Mouse (Mus musculus) embryonic facial prominence, embryonic 15.5 days (tissue): Measurements from ENCODE around the gene Sorcs2. TPM values are rescaled to one million over a fixed set of nuclear protein-coding genes. Genes with fewer than 3 reads are reported as not detected.

ENCODE experiments used
- ATAC-seq: fragments of 200-750 bp; cut with Nextera tagmentation; 2 replicates; pipeline ENCODE4 v1.8.0; 2017; ENCODE audit warnings: low read depth, moderate TSS enrichment; ENCODE audit not compliant: insufficient number of reproducible peaks, low FRiP score, low TSS enrichment
- H3K27ac ChIP-seq: fragments of 300-500 bp; sonication (generic); replicated peaks from 2 replicates; pipeline ENCODE4 v1.5.1; 2015; ENCODE audit warnings: mild to moderate bottlenecking, inconsistent platforms
- H3K27me3 ChIP-seq: fragments of 300-500 bp; sonication (generic); 2 replicates; pipeline ENCODE4 v1.6.1; 2015; ENCODE audit warnings: inconsistent platforms
- H3K36me3 ChIP-seq: fragments of 300-500 bp; sonication (generic); 2 replicates; pipeline ENCODE4 v1.6.1; 2015; ENCODE audit warnings: mild to moderate bottlenecking, inconsistent platforms
- H3K4me1 ChIP-seq: fragments of 300-500 bp; sonication (generic); 2 replicates; pipeline ENCODE4 v1.6.1; 2015; ENCODE audit warnings: inconsistent platforms
- H3K4me2 ChIP-seq: fragments of 300-500 bp; sonication (generic); replicated peaks from 2 replicates; pipeline ENCODE4 v1.6.1; 2015; ENCODE audit warnings: mild to moderate bottlenecking, inconsistent platforms
- H3K4me3 ChIP-seq: fragments of 300-500 bp; sonication (generic); replicated peaks from 2 replicates; pipeline ENCODE4 v1.5.1; 2015; ENCODE audit warnings: mild to moderate bottlenecking, inconsistent platforms
- H3K9ac ChIP-seq: fragments of 300-500 bp; sonication (generic); 2 replicates; pipeline ENCODE4 v1.6.1; 2015; ENCODE audit warnings: inconsistent platforms
- H3K9me3 ChIP-seq: fragments of 300-500 bp; sonication (generic); replicated peaks from 2 replicates; pipeline ENCODE4 v1.6.1; 2016; ENCODE audit warnings: inconsistent platforms
- WGBS: fragments of 180-500 bp; shearing (Covaris S2); methylation state at CpG from one replicate; pipeline ENCODE4 v1.1.7; 2015; 5-methylcytosine and 5-hydroxymethylcytosine counted together
- polyA plus RNA-seq: library from polyadenylated mRNA; unstranded; fragments of >200 nt; fragmentation: Nextera tagmentation; extraction: Ambion mirVana; gene quantifications from 2 replicates; pipeline ENCODE4 v1.2.1, GENCODE M21; 2015

Gene Sorcs2
- polyA plus RNA-seq, 1 experiment from 2014 or later: 25.3 TPM

GRCm38 (mm10) chr5:36090036-36090435 is 307.9 kb downstream of the Sorcs2 start:
- WGBS: 75% methylated on average over 7 of the region's 7 CpGs
- Histone ChIP-seq H3K4me1 (peaks cover 7% of the 10 kb centered on the region; the same call in 1 of the 2 replicates), H3K36me3 (no peaks in the 10 kb centered on the region), H3K9me3 (no peaks in the 10 kb centered on the region), H3K27me3 (no peaks in the 10 kb centered on the region), H3K27ac (no peak overlapping the region), H3K9ac (no peak overlapping the region), H3K4me3 (no peak overlapping the region), H3K4me2 (no peak overlapping the region)
- ATAC-seq: no peak

DNA sequence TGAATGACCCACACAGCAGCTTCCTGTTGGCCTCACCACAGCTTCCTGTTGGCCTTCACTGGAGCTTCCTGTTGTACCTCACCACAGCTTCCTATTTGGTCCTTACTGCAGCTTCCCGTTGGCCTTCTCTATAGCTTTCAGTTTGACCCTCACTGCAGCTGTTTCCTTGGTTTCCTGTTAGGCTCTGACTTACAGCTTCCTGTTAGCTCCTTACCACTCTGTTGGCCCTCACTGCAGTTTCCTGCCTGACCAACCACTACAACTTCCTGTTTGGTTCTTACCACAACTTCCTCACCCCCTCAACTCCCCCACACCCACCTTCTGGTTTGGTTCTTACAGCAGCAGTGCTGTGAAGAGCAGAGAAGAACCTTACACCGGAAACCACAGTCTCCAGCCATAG is 308.7 kb downstream of the Sorcs2 start:
- Histone ChIP-seq H3K27me3 (no peaks in the 10 kb centered on the region), H3K4me3 (no peak overlapping the region), H3K36me3 (no peaks in the 10 kb centered on the region), H3K9me3 (no peaks in the 10 kb centered on the region), H3K4me1 (peaks cover 7% of the 10 kb centered on the region; the same call in 1 of the 2 replicates), H3K27ac (0 out of 2 replicates have a peak overlapping the region, but pooled peaks have one; percentile 12), H3K4me2 (no peak overlapping the region), H3K9ac (no peak overlapping the region)
- ATAC-seq: no peak
- WGBS: 59% methylated on average over 2 of the region's 2 CpGs

- Histone ChIP-seq H3K4me3 (no peak overlapping the region), H3K36me3 (no peaks in the 10 kb centered on the region), H3K4me2 (no peak overlapping the region), H3K27ac (no peak overlapping the region), H3K9ac (no peak overlapping the region), H3K9me3 (no peaks in the 10 kb centered on the region), H3K27me3 (no peaks in the 10 kb centered on the region), H3K4me1 (peaks cover 7% of the 10 kb centered on the region; the same call in 1 of the 2 replicates)
- ATAC-seq: no peak
- WGBS: 85% methylated on average over 5 of the region's 5 CpGs
These were observed 311.0 kb downstream of the Sorcs2 start for GRCm38 (mm10) chr5:36086931-36087330.

GRCm38 (mm10) chr5:36085621-36086020 is 312.3 kb downstream of the Sorcs2 start:
- Histone ChIP-seq H3K4me2 (no peak overlapping the region), H3K9me3 (no peaks in the 10 kb centered on the region), H3K4me1 (peaks cover 7% of the 10 kb centered on the region; the same call in 1 of the 2 replicates), H3K27ac (no peak overlapping the region), H3K27me3 (no peaks in the 10 kb centered on the region), H3K36me3 (no peaks in the 10 kb centered on the region), H3K9ac (no peak overlapping the region), H3K4me3 (no peak overlapping the region)
- 50% methylated on average over 4 of the region's 4 CpGs for WGBS
- ATAC-seq: no peak

DNA sequence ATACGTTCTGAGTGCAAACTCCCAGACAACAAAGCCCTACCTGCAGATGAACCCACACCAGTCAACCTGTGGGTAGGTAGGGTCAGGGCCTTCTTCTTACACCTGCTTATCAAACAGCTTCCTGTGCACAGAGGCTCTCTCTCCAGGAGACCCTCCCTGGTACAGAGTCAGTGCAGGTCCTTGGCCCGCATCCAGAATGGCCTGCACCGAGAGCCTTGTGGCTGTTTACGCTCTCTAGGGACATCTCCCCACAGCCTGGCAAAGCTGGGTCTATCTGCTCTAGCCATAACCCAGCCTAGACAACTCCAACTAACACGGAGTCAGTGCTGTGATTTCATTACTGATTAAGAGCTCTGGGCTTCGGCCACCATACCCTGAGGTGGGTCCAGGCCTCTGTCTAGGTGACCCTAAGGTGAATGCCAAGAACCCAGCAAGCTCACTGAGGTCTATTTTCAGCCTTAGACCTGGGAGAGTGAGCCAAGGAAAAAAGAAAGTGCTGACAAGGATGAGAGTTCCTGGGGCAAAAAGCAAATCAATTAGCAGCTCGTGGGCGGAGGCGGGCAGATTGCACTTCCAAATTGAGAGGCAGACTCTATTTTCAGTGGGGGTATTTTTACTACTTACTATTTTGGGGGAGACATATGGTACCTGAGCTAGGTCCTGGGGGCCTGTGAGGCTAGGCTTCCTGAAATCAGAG is 313.9 kb downstream of the Sorcs2 start:
- no peak for ATAC-seq
- no peaks in the 10 kb centered on the region for H3K27me3 ChIP-seq
- no peaks in the 10 kb centered on the region for H3K36me3 ChIP-seq
- no peak overlapping the region for H3K4me2 ChIP-seq
- H3K27ac ChIP-seq: no peak overlapping the region
- H3K9me3 ChIP-seq: no peaks in the 10 kb centered on the region
- WGBS: 81% methylated on average over 9 of the region's 9 CpGs
- H3K4me1 ChIP-seq: peaks cover 7% of the 10 kb centered on the region; the same call in 1 of the 2 replicates
- no peak overlapping the region for H3K4me3 ChIP-seq
- H3K9ac ChIP-seq: no peak overlapping the region

DNA sequence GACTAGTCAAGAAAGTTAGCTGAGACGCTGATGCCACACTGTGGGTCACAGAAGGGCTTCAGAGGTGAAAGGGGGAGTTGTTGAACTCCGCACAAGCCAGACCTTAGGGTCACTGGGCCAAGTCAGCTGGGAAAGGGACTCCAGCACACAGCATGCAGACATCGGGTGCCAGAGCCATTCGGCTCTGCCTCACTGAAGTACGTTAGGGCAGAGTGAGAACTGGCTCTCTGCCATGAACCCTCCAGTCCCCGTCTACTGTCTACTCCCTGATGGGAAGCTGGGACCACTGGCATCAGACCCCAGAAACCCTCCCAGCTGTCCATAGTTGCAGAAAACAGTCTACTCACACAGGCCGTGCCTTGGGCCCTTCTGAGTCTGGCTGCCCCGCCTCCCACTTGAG is 316.9 kb downstream of the Sorcs2 start:
- Histone ChIP-seq H3K27me3 (no peaks in the 10 kb centered on the region), H3K27ac (no peak overlapping the region), H3K9me3 (no peaks in the 10 kb centered on the region), H3K4me2 (no peak overlapping the region), H3K4me3 (no peak overlapping the region), H3K4me1 (peaks cover 7% of the 10 kb centered on the region; the same call in 1 of the 2 replicates), H3K9ac (no peak overlapping the region), H3K36me3 (no peaks in the 10 kb centered on the region)
- WGBS: 74% methylated on average over 8 of the region's 8 CpGs
- ATAC-seq: no peak

DNA sequence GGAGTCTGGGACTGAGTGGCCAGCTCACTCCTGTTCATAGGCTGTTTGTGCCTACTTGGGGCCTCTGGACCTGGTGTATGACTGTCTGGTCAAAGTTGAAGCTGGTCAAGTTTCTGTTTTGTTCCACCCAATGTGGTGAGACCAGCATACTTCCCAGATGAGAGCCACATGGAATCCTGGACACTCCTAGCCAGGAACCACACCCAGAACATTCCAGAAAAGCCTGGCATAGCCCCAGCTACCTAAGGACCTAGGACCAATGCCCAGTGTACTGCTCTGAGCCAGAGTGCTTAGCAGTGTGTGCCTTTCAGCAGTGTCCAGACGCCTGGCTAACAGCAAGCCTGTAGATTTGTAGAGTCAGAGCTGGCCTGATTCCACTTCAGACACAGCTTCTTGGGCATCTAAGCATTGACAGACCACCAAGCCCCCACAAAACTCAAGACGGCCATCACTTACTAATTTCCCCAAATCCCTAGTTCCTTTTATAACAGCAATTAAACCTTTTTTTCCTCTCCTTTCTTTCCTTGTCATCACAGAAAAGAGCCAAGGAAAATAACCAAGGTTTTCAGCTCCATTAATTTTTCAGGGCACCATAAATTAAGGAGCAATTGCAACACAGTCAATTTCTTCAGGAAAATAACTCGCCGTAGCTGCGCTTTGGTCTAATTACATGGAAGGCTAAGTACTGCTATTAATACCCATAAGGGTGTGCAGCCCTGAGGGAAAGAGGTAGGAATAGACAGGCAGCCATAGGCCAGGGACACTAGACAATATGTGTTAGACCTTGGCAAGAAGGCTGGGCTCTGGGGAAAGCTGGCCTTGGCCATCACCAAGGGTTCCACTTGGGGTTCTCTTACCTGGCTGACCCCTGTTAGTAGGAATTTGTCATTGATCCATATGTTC is 322.5 kb downstream of the Sorcs2 start:
- Histone ChIP-seq H3K9me3 (0 out of 2 replicates have a peak, but pooled peaks cover 2% of the 10 kb centered on the region), H3K4me3 (no peak overlapping the region), H3K27me3 (no peaks in the 10 kb centered on the region), H3K36me3 (no peaks in the 10 kb centered on the region), H3K4me2 (no peak overlapping the region), H3K9ac (no peak overlapping the region), H3K4me1 (0 out of 2 replicates have a peak, but pooled peaks cover 4% of the 10 kb centered on the region), H3K27ac (no peak overlapping the region)
- ATAC-seq: 0 out of 2 replicates have a peak, but pooled peaks have one; percentile 55
- WGBS: 72% methylated on average over 5 of the region's 5 CpGs

DNA sequence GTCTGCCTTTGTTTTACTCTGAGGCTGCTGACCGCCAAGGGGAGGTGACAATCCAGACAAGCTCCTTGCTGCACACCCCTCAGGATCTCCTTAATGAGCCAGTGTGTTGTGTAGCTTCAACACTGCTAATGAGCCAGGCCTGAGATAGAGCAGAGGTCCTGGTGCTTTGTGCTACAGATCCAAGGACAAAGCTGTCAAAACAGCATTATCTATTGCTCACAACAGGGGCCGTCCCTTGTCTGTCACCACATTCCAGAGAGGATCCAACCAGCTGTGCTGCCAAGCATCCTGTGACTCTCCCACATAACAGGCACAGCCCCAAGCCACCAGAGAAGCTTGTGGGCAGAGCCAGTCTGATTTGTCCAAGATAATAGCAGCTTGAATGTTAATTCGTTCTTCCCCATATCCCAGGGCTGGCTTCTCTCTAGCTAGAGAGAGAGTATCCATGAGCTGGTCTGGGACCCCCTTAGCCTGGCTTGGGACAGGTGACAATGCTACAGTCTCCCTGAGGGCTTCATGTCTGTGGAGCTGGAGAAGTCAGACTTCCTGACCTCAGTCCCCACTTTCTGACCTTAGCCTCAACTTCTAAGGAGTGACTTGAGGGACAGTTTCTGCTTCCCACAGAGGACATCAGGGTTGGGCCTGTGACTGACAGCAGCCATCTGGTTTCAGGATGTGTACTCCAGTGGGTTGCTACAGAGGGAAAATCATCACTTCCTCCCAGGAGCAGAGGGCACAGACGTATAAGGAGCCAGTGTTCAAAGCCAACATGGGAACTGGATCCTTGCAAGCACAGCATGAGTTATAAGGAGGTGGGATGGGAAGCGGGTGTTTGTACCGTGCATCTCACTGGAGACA is 328.2 kb downstream of the Sorcs2 start:
- 49% methylated on average over 6 of the region's 6 CpGs for WGBS
- no peaks in the 10 kb centered on the region for H3K27me3 ChIP-seq
- H3K9ac ChIP-seq: no peak overlapping the region
- no peak overlapping the region for H3K4me3 ChIP-seq
- ATAC-seq: peak; percentile 68; the same call in 1 of the 2 replicates
- no peaks in the 10 kb centered on the region for H3K36me3 ChIP-seq
- peak overlapping the region; percentile 60 for H3K27ac ChIP-seq
- H3K9me3 ChIP-seq: 0 out of 2 replicates have a peak, but pooled peaks cover 2% of the 10 kb centered on the region
- H3K4me1 ChIP-seq: peaks cover 16% of the 10 kb centered on the region
- no peak overlapping the region for H3K4me2 ChIP-seq

GRCm38 (mm10) chr5:36067651-36068181 is 330.2 kb downstream of the Sorcs2 start:
- WGBS: 39% methylated on average over 8 of the region's 8 CpGs
- Histone ChIP-seq H3K27me3 (no peaks in the 10 kb centered on the region), H3K27ac (no peak overlapping the region), H3K4me3 (no peak overlapping the region), H3K36me3 (no peaks in the 10 kb centered on the region), H3K4me2 (no peak overlapping the region), H3K9me3 (no peaks in the 10 kb centered on the region), H3K9ac (no peak overlapping the region), H3K4me1 (peaks cover 16% of the 10 kb centered on the region)
- no peak for ATAC-seq

DNA sequence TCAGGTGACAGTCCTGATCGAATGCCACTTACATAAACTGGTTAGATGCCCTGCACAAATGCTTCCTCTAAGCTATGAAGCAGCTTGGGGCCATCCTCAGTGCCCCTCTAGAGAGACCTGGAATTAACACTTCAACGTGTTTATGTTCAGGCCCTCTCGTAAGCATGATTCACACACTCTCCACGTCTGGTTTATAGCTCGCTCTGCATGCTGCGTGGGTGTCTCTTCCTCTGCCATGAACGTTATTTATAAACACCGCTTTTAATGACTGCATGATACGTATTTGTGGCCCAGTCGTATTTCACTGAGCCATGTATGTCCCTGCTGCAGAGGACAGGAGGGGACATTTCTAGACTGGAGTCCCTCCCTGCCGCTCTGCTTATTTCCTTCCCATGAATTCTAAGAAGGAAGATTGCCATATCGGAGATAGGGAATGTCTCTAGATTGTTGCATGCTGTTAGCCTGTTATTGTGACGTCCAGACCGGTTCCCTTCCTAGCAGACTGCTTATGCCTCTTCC is 340.1 kb downstream of the Sorcs2 start:
- Histone ChIP-seq H3K4me2 (no peak overlapping the region), H3K9me3 (no peaks in the 10 kb centered on the region), H3K4me1 (no peaks in the 10 kb centered on the region), H3K27ac (no peak overlapping the region), H3K4me3 (no peak overlapping the region), H3K27me3 (no peaks in the 10 kb centered on the region), H3K36me3 (peaks cover 8% of the 10 kb centered on the region; the same call in 1 of the 2 replicates), H3K9ac (no peak overlapping the region)
- 90% methylated on average over 14 of the region's 14 CpGs for WGBS
- ATAC-seq: no peak
